Mouse (Mus musculus) embryonic facial prominence, embryonic 10.5 days (tissue): ENCODE results near the gene Ifit1bl1. TPM values are rescaled to one million over a fixed set of nuclear protein-coding genes. Genes with fewer than 3 reads are reported as not detected.
"Not testable (repeated sequence)": the region's sequence is repeated elsewhere in the genome, so short reads cannot be mapped to it uniquely, and the experiment has no call there.

Source experiments
- DNase-seq: peaks from one replicate; pipeline ENCODE4 v3.0.0-alpha.2; 2017; ENCODE audit warnings: low spot score
- H3K27ac ChIP-seq: fragments of 300-500 bp; sonication (generic); replicated peaks from 2 replicates; pipeline ENCODE4 v1.5.1; 2016; ENCODE audit warnings: mild to moderate bottlenecking
- H3K27me3 ChIP-seq: fragments of 300-500 bp; sonication (generic); replicated peaks from 2 replicates; pipeline ENCODE4 v1.6.1; 2016; ENCODE audit warnings: low read depth, mild to moderate bottlenecking; ENCODE audit not compliant: poor library complexity, severe bottlenecking
- H3K36me3 ChIP-seq: fragments of 300-500 bp; sonication (generic); replicated peaks from 2 replicates; pipeline ENCODE4 v1.6.1; 2016; ENCODE audit warnings: mild to moderate bottlenecking, moderate library complexity
- H3K4me1 ChIP-seq: fragments of 300-500 bp; sonication (generic); 2 replicates; pipeline ENCODE4 v1.6.1; 2016
- H3K4me3 ChIP-seq: fragments of 300-500 bp; sonication (generic); 2 replicates; pipeline ENCODE4 v1.5.1; 2016; ENCODE audit warnings: mild to moderate bottlenecking, moderate library complexity
- H3K9me3 ChIP-seq: fragments of 300-500 bp; sonication (generic); 2 replicates; pipeline ENCODE4 v1.6.1; 2016; ENCODE audit warnings: mild to moderate bottlenecking
- WGBS: fragments of 180-500 bp; shearing (Covaris S2); methylation state at CpG from one replicate; pipeline ENCODE4 v1.1.7; 2016; 5-methylcytosine and 5-hydroxymethylcytosine counted together
- polyA plus RNA-seq: library from polyadenylated mRNA; unstranded; fragments of >200 nt; fragmentation: Nextera tagmentation; extraction: Ambion mirVana; gene quantifications from 2 replicates; pipeline ENCODE4 v1.2.1, GENCODE M21; 2016

The Ifit1bl1 gene
- polyA plus RNA-seq, 1 experiment from 2014 or later = 0.12 TPM

DNA sequence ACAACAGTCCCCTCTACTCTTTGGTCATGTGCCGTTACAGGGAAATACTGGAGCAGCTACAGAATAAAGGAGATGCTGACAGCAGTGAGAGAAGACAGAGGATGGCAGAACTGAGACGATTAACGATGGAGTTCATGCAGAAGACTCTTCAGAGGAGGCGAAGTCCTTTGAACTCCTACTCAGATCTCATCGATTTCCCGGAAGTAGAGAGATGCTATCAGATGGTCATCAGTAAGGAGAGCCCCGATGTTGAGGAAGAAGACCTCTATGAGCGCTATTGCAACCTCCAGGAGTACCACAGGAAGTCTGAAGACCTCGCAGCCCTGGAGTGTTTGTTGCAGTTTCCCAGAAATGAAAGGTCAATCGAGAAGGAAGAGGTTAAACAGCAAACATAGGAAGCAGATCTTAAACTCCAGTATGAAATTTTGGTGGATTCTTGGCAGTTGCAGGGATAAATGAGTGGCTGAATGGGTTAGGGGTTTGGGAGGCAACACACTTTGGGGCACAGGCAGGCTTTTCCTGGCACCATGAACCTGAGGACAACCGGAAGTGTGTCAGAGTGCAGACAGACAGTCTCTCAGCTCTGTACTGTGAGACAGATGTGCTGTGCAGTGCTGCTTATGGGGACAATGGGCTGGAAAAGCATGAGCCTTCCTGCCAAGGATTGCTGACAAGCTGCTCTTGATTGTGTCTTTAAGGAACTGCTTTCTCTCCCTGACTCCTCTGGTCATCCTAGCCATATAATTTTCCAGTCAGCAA, 10.7 kb upstream of the Ifit1bl1 start:
- not testable (repeated sequence) for H3K36me3 ChIP-seq, H3K27me3 ChIP-seq, DNase-seq, H3K27ac ChIP-seq, H3K4me1 ChIP-seq, H3K9me3 ChIP-seq, H3K4me3 ChIP-seq
- 91% methylated on average over 6 of the region's 11 CpGs for WGBS

DNA sequence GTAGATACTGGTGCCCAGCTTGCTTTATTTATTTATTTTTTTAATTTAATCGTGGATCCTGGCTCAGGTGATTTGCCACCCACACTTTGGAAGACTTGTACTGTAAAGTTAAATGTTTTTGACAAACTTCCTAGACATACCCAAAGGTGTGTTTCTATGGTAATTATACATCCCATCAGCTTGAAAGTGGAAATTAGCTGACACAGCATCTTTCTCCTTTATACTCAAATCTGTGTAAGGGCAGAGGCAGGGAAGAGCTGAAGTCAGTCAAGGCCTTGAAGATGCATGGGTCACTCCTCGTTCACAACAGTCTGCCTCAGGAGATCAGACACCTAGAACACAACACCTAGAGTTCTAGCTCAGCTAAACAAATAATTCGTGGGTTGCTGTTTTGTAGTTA, 8.4 kb upstream of the Ifit1bl1 start:
- not testable (repeated sequence) for H3K27me3 ChIP-seq, H3K27ac ChIP-seq, DNase-seq, H3K9me3 ChIP-seq, H3K4me1 ChIP-seq, H3K4me3 ChIP-seq, H3K36me3 ChIP-seq
- 69% methylated on average over 3 of the region's 3 CpGs for WGBS

DNA sequence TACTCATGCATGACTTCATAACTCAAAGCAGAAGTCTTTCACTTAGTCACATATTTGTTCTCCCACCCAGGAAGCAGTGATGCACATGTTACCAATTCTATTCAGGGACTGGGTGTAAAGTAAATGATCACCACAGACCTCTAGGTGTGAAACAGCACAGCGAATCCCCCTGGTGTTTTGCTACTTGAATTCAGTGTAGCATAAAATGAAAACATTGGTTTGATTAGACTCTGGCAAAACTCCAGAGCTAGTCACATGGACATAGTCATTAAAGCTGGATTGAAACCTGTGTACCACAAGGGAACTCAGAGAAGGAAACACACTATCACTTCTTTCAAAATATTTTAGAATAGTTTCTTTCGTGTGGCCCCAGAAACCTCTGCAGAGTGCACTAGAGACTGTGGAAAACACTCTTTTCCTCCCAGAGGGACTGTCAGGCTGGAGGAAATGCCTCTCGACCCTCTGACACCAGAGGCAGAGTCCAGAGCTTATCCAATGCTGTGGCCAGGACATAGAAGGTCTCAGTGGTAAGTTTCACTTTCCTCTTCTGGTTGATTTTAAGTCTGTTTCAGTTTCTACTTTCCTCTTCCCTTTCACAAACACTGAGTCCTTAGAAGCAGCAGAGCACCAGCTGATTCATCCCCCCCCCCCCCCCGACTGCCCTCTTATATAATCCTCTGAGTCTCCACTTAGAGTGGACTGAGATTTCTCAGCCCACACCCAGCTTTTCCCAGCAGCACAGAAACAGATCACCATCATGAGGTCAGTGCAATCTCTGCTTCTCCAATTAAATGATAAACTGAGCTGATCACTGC, 5.7 kb upstream of the Ifit1bl1 start, which contains the start of gene Ifit3b:
Gene Ifit3b, plus strand, starts transcription at position 734 of the 815 bp plus-strand sequence.
- not testable (repeated sequence) for H3K4me3 ChIP-seq, H3K36me3 ChIP-seq, H3K9me3 ChIP-seq, H3K27ac ChIP-seq, H3K27me3 ChIP-seq, H3K4me1 ChIP-seq, DNase-seq
- WGBS = 53% methylated on average over 4 of the region's 4 CpGs

DNA sequence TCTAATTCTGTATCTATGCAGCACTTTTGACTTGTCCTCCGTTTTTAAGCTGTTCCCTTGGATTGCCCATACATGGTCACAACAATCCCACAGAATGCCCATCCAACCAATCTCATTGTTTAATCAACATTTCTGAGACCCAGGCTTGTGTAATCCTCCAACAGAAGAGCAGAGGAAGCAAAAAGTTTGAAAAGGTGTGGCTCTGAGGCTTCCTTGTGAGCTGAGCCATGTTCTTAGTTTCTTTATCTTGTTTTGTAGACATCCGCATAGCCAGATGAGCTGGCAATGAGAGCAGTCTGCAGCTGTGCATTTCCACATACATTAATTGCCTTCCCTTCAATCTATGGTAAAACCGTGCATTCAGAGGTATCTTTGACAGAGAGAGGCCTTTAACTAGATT, 3.7 kb upstream of the Ifit1bl1 start:
- H3K27ac ChIP-seq = no peak overlapping the region
- H3K27me3 ChIP-seq = no peaks in the 10 kb centered on the region
- no peaks in the 10 kb centered on the region for H3K4me1 ChIP-seq
- H3K9me3 ChIP-seq = no peaks in the 10 kb centered on the region
- WGBS = 82% methylated on average over 3 of the region's 3 CpGs
- H3K4me3 ChIP-seq = no peak overlapping the region
- no peak for DNase-seq
- H3K36me3 ChIP-seq = no peaks in the 10 kb centered on the region

DNA sequence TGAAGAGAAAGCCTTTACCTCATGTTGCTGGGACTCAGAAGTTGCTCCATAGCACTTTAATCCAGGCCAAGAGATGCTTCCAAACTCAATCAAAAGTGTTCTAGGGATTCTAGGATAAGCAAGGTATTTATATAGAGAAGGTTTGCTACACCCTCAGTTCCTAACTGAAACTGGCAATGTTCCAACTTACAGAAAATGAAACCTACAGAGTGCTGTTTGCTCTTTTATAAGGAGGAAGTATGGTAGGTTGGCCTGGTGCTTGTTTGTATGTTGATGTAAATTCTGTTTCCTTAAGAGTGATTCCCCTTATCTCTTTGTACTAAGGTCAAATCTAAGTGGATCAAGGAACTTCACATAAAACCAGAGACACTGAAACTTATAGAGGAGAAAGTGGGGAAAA, 2.5 kb downstream of the Ifit1bl1 start:
- H3K4me3 ChIP-seq, DNase-seq, H3K4me1 ChIP-seq, H3K9me3 ChIP-seq, H3K36me3 ChIP-seq, H3K27me3 ChIP-seq, H3K27ac ChIP-seq: not testable (repeated sequence)

DNA sequence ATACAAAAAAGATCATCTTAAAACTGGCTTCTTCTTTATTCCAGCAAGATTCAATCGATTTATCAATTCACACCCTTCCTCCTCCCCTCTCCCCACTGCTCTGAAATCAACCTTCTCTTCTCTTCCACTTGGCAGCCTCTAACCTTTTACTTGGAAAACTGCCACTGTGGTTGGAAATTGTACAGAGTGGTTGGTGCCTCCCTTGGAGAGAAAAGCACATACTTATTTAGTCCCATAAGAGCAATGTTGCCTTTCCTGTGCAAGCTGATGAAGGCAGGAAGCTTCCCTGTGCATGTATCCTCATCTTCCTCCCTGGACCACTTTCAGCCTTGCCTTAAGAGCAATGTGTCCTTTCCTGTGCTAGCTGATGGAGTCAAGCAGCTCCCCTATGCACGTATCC, 3.4 kb downstream of the Ifit1bl1 start:
- Histone ChIP-seq H3K9me3 (no peaks in the 10 kb centered on the region), H3K27ac (no peak overlapping the region), H3K4me3 (no peak overlapping the region), H3K36me3 (no peaks in the 10 kb centered on the region), H3K4me1 (no peaks in the 10 kb centered on the region), H3K27me3 (no peaks in the 10 kb centered on the region)
- no peak for DNase-seq
- WGBS = 87% methylated on average over 2 of the region's 2 CpGs

DNA sequence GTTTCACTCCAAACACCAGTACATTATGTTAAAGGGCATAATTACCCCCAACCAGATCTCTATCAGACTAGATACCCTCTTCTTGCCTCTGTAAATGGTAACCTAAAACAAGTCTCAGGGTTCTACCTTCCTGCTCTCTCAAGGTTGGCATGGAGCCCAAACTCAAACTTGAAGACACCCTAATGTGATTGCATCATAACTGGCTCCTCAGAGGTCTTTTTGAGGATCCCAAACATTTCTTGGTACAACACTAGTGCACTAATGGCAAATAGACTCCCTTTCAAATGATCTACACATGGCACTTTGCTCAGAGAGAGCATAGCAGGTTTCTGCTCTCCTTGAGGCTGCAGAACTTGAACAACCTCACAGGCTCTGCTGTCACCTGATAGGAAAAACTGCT, 4.9 kb downstream of the Ifit1bl1 start:
- Histone ChIP-seq H3K4me1 (no peaks in the 10 kb centered on the region), H3K9me3 (no peaks in the 10 kb centered on the region), H3K36me3 (no peaks in the 10 kb centered on the region), H3K27me3 (no peaks in the 10 kb centered on the region), H3K27ac (no peak overlapping the region), H3K4me3 (no peak overlapping the region)
- no peak for DNase-seq

DNA sequence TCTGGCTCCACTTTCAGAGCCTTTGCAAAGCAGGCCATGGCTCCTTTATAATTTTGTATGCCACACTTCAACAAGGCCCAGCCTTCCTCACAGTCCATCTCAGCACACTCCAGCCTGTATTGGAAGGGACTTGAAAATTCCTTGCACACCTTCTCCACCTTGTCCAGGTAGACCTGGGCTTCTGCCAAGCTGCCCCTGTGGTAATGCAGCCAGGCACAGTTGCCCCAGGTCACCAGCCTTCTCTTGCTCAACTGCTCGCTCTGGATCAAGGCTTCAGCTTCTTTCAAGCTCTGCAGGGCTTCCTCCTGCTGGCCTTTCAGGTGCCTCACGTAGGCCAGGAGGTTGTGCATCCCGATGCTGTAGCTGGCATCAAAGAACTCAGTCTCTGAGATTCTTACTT, 7.2 kb downstream of the Ifit1bl1 start:
- H3K36me3 ChIP-seq, DNase-seq, H3K9me3 ChIP-seq, H3K27ac ChIP-seq, H3K27me3 ChIP-seq, H3K4me3 ChIP-seq, H3K4me1 ChIP-seq: not testable (repeated sequence)
- WGBS = 84% methylated on average over 3 of the region's 3 CpGs

DNA sequence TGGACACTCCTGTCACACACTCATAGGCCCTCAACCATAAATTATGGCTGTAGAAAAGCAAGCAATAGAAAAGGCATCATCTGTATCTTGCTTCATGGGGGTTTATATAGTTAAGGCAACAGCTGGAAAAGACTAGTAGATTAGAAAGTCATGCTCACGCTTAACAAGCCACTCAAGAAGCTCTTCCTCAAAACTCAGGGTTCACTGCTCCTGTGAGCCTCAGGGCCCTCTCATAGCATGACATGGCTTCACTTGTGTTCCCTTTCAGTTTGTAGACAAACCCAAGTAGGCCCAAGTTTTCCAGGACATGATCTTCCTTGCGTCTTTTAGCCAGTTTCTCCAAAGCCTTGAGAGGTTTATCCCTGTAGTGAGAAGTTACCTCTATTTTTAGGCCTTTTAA, 8.3 kb downstream of the Ifit1bl1 start:
- no peak for DNase-seq
- H3K27ac ChIP-seq = no peak overlapping the region
- no peaks in the 10 kb centered on the region for H3K27me3 ChIP-seq
- no peaks in the 10 kb centered on the region for H3K4me1 ChIP-seq
- 90% methylated on average over 2 of the region's 2 CpGs for WGBS
- H3K9me3 ChIP-seq = no peaks in the 10 kb centered on the region
- no peak overlapping the region for H3K4me3 ChIP-seq
- no peaks in the 10 kb centered on the region for H3K36me3 ChIP-seq

DNA sequence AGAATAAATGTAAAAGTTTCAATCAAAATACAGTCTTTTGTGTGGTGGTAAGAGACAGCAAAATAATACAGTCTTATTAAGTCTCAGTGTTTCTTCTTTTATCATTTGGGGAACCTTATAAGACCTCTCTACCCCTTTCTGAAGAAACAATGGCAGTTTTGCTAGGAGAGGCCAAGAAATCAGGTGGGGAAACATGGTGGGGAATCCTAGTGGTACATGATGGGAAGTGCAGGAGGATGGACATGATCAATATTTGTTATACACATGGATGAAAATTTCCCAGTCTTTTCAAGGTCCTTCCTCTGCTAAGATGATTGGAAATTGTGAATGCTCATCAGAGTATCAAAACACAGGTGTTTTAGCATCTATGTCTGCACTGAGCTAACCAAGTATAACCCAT, 12.8 kb downstream of the Ifit1bl1 start:
- no peak overlapping the region for H3K27ac ChIP-seq

DNA sequence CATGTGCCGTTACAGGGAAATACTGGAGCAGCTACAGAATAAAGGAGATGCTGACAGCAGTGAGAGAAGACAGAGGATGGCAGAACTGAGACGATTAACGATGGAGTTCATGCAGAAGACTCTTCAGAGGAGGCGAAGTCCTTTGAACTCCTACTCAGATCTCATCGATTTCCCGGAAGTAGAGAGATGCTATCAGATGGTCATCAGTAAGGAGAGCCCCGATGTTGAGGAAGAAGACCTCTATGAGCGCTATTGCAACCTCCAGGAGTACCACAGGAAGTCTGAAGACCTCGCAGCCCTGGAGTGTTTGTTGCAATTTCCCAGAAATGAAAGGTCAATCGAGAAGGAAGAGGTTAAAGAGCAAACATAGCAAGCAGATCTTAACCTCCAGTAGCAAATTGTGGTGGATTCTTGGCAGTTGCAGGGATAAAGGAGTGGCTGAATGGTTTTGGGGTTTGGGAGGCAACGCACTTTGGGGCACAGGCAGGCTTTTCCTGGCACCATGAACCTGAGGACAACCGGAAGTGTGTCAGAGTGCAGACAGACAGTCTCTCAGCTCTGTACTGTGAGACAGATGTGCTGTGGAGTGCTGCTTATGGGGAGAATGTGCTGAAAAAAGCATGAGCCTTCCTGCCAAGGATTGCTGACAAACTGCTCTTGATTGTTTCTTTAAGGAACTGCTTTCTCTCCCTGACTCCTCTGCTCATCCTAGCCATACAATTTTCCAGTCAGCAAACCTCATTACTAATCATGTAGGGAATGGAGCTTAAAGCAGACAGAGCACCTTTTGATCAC, 13.7 kb downstream of the Ifit1bl1 start:
- H3K27me3 ChIP-seq, H3K36me3 ChIP-seq, DNase-seq, H3K9me3 ChIP-seq, H3K27ac ChIP-seq, H3K4me1 ChIP-seq, H3K4me3 ChIP-seq: not testable (repeated sequence)
- WGBS = 79% methylated on average over 9 of the region's 12 CpGs

More for the DNA sequence above, 12.8 kb downstream of the Ifit1bl1 start:
- H3K9me3 ChIP-seq = no peaks in the 10 kb centered on the region
- H3K36me3 ChIP-seq = no peaks in the 10 kb centered on the region
- no peaks in the 10 kb centered on the region for H3K27me3 ChIP-seq
- H3K4me1 ChIP-seq = 0 out of 2 replicates have a peak, but pooled peaks cover 2% of the 10 kb centered on the region
- DNase-seq = no peak
- H3K4me3 ChIP-seq = no peak overlapping the region

DNA sequence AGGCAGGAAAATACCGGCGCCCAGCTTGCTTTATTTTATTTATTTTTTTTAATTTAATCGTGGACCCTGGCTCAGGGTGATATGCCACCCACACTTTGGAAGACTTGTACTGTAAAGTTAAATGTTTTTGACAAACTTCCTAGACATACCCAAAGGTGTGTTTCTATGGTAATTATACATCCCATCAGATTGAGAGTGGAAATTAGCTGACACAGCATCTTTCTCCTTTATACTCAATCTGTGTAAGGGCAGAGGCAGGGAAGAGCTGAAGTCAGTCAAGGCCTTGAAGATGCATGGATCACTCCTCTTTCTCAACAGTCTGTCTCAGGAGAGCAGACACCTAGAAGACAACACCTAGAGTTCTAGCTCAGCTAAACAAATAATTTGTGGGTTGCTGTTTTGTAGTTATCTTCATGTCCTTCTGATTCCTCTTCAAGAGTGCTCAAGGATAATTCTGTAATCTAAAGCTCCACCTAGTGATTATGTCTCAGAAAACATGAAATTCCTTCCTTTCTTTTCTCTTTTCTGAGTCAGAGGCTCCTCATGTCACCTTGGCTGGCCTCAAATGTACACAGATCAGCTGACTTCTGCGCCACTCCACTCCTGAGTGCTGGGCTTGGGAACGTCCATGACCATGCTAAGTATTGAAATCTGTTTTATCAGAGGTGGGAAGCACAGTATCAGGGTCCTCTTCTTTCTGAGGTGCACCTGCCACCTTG, 15.9 kb downstream of the Ifit1bl1 start:
- H3K36me3 ChIP-seq, H3K27ac ChIP-seq, H3K4me3 ChIP-seq, H3K4me1 ChIP-seq, DNase-seq, H3K27me3 ChIP-seq, H3K9me3 ChIP-seq: not testable (repeated sequence)
- WGBS = 71% methylated on average over 5 of the region's 5 CpGs
